In the genomic region with DNA sequence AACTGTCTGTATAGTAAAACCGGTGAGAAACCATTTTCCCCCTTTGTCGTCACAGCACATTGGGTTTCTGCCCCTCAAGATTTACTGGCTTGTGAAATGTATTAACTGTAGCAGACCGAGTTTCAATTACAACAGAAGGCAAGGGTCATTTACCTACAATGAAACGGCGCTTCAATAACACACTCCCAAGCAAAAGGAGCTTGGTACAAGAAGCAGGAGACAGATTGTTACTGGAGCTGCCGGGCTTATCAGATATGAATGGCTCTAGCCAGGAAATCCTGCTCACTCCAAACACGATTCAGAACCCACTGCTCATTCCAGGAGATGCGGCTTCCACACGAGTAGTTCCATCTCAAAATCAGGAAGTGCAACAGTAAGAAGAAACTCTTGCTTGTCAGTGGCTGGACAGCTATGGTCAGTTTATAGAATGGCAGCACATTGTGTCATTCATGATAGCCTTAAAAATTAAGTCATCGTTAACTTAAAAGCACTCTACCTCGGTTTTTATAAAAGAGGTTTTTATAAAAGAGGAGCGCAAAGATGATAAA, we compare ENCODE assay signal across 12 mouse cellular contexts. TPM values are rescaled to one million over a fixed set of nuclear protein-coding genes. Genes with fewer than 3 reads are reported as not detected.
DNase-seq lines count a peak whose midpoint lies in the region; ATAC-seq and TF ChIP-seq lines count a peak whose summit lies in the region.
"Had no signal": no experiment of that assay in that cellular context is flagged by ENCODE, and none has a peak within 500 bp of the region (broad histone marks: within the 10 kb centered on the region; RNA-seq: fewer than 3 reads in every experiment).

No protein-coding gene starts in this region.

- H3K9me3 ChIP-seq in forebrain, postnatal 0 days (ENCODE audit: low read length): no peaks in the 10 kb centered on the region
- H3K9me3 ChIP-seq in forebrain, embryonic 12.5 days: no peaks in the 10 kb centered on the region
- no peaks in the 10 kb centered on the region for H3K9me3 ChIP-seq in liver, postnatal 0 days (ENCODE audit: low read length)
- no peaks in the 10 kb centered on the region for H3K9me3 ChIP-seq in liver, embryonic 12.5 days (replicated peaks)
- H3K9me3 ChIP-seq in kidney, embryonic 15.5 days (replicated peaks): no peaks in the 10 kb centered on the region
- no peaks in the 10 kb centered on the region for H3K9me3 ChIP-seq in neural tube, embryonic 14.5 days (ENCODE audit: control insufficient read depth, low read length)
- H3K9me3 ChIP-seq: liver, embryonic 15.5 days had no signal

- no peaks in the 10 kb centered on the region for H3K36me3 ChIP-seq in forebrain, postnatal 0 days (ENCODE audit: insufficient read depth)
- H3K36me3 ChIP-seq in forebrain, embryonic 12.5 days (replicated peaks): no peaks in the 10 kb centered on the region
- H3K36me3 ChIP-seq in liver, postnatal 0 days (replicated peaks; ENCODE audit: insufficient read depth, low read length): no peaks in the 10 kb centered on the region
- H3K36me3 ChIP-seq in liver, embryonic 12.5 days: no peaks in the 10 kb centered on the region
- H3K36me3 ChIP-seq in kidney, embryonic 15.5 days: no peaks in the 10 kb centered on the region
- no peaks in the 10 kb centered on the region for H3K36me3 ChIP-seq in neural tube, embryonic 14.5 days (ENCODE audit: control insufficient read depth, insufficient read depth, low read length)
- H3K36me3 ChIP-seq: liver, embryonic 15.5 days had no signal

- intact Hi-C loops in gastrocnemius, adult 2 months (cut with DNase I): no loop called here

- 0 out of 2 replicates have a peak, but pooled peaks cover 10% of the 10 kb centered on the region for H3K4me1 ChIP-seq in forebrain, postnatal 0 days (ENCODE audit: insufficient read depth)
- peaks cover 32% of the 10 kb centered on the region for H3K4me1 ChIP-seq in forebrain, embryonic 12.5 days
- no peaks in the 10 kb centered on the region for H3K4me1 ChIP-seq in liver, postnatal 0 days (ENCODE audit: insufficient read depth)
- H3K4me1 ChIP-seq in liver, embryonic 12.5 days: no peaks in the 10 kb centered on the region
- H3K4me1 ChIP-seq in kidney, embryonic 15.5 days: peaks cover 27% of the 10 kb centered on the region
- peaks cover 6% of the 10 kb centered on the region; the same call in 1 of the 2 replicates for H3K4me1 ChIP-seq in neural tube, embryonic 14.5 days (ENCODE audit: control insufficient read depth, insufficient read depth, low read length)
- H3K4me1 ChIP-seq: liver, embryonic 15.5 days had no signal

- TF ChIP-seq CTCF in forebrain, postnatal 0 days (IDR thresholded peaks at IDR 0.05; ENCODE audit: low read depth): no peak
- no peak for TF ChIP-seq CTCF in liver, postnatal 0 days (IDR thresholded peaks at IDR 0.05; ENCODE audit: low read depth)
- no peak for TF ChIP-seq CTCF in gastrocnemius, adult 2 months (IDR thresholded peaks at IDR 0.05)

- H3K9ac ChIP-seq in forebrain, postnatal 0 days: no peak overlapping the region; the same call in 1 of the 2 replicates
- H3K9ac ChIP-seq in forebrain, embryonic 12.5 days: no peak overlapping the region
- H3K9ac ChIP-seq in liver, postnatal 0 days (replicated peaks): no peak overlapping the region
- H3K9ac ChIP-seq in liver, embryonic 12.5 days: no peak overlapping the region; the same call in 1 of the 2 replicates
- no peak overlapping the region for H3K9ac ChIP-seq in kidney, embryonic 15.5 days
- no peak overlapping the region; the same call in 1 of the 2 replicates for H3K9ac ChIP-seq in neural tube, embryonic 14.5 days (replicated peaks; ENCODE audit: low read depth, low read length)
- H3K9ac ChIP-seq: liver, embryonic 15.5 days had no signal

- no peak overlapping the region for H3K4me2 ChIP-seq in forebrain, postnatal 0 days (ENCODE audit: low read depth)
- H3K4me2 ChIP-seq in forebrain, embryonic 12.5 days: no peak overlapping the region
- peak overlapping the region; percentile 27; the same call in 1 of the 2 replicates for H3K4me2 ChIP-seq in liver, postnatal 0 days (ENCODE audit: low read depth, low read length)
- H3K4me2 ChIP-seq in liver, embryonic 12.5 days: no peak overlapping the region
- peak overlapping the region; percentile 39 for H3K4me2 ChIP-seq in kidney, embryonic 15.5 days
- no peak overlapping the region for H3K4me2 ChIP-seq in neural tube, embryonic 14.5 days (ENCODE audit: low read depth, low read length)
- H3K4me2 ChIP-seq: liver, embryonic 15.5 days; midbrain, embryonic 11.5 days had no signal

- TF ChIP-seq EP300 in liver, postnatal 0 days (IDR thresholded peaks at IDR 0.05; ENCODE audit: low read depth): no peak

- DNase-seq in forebrain, postnatal 0 days: peak; percentile 34
- no peak for DNase-seq in liver, postnatal 0 days
- no peak for DNase-seq in gastrocnemius, adult 2 months
- DNase-seq in layer of hippocampus, adult 9-11 months: no peak
- DNase-seq: gastrocnemius, postnatal 25 days; right cerebral cortex, postnatal 25 days had no signal

- ATAC-seq in forebrain, postnatal 0 days: no peak
- no peak for ATAC-seq in forebrain, embryonic 12.5 days (ENCODE audit: low FRiP score)
- no peak for ATAC-seq in liver, postnatal 0 days
- ATAC-seq in liver, embryonic 12.5 days: no peak
- peak; percentile 53; the same call in 1 of the 2 replicates for ATAC-seq in kidney, embryonic 15.5 days (replicated peaks; ENCODE audit: low FRiP score)
- peak; percentile 19; the same call in 1 of the 2 replicates for ATAC-seq in neural tube, embryonic 14.5 days (ENCODE audit: low read depth)

- 30% methylated on average over 12 of the region's 12 CpGs for WGBS in forebrain, postnatal 0 days
- WGBS in forebrain, embryonic 12.5 days: 51% methylated on average over 12 of the region's 12 CpGs
- 28% methylated on average over 12 of the region's 12 CpGs for WGBS in liver, postnatal 0 days (ENCODE audit: insufficient replicate concordance)
- 33% methylated on average over 12 of the region's 12 CpGs for WGBS in liver, embryonic 12.5 days (ENCODE audit: insufficient replicate concordance)
- WGBS in kidney, embryonic 15.5 days: 19% methylated on average over 12 of the region's 12 CpGs
- WGBS in neural tube, embryonic 14.5 days: 26% methylated on average over 12 of the region's 12 CpGs

- H3K27me3 ChIP-seq in forebrain, postnatal 0 days (ENCODE audit: insufficient read depth, low read length): no peaks in the 10 kb centered on the region
- H3K27me3 ChIP-seq in forebrain, embryonic 12.5 days: no peaks in the 10 kb centered on the region
- H3K27me3 ChIP-seq in liver, postnatal 0 days (ENCODE audit: insufficient read depth, low read length): no peaks in the 10 kb centered on the region
- H3K27me3 ChIP-seq in liver, embryonic 12.5 days (replicated peaks): no peaks in the 10 kb centered on the region; the same call in 1 of the 2 replicates
- no peaks in the 10 kb centered on the region for H3K27me3 ChIP-seq in kidney, embryonic 15.5 days
- H3K27me3 ChIP-seq in neural tube, embryonic 14.5 days (ENCODE audit: control insufficient read depth, insufficient read depth, low read length): no peaks in the 10 kb centered on the region

- no peak overlapping the region for H3K4me3 ChIP-seq in forebrain, postnatal 0 days (ENCODE audit: low read depth, low read length)
- H3K4me3 ChIP-seq in forebrain, embryonic 12.5 days (replicated peaks): no peak overlapping the region
- no peak overlapping the region for H3K4me3 ChIP-seq in liver, postnatal 0 days (ENCODE audit: low read depth, low read length)
- no peak overlapping the region for H3K4me3 ChIP-seq in liver, embryonic 12.5 days
- H3K4me3 ChIP-seq in kidney, embryonic 15.5 days (replicated peaks): no peak overlapping the region
- H3K4me3 ChIP-seq in neural tube, embryonic 14.5 days (ENCODE audit: low read depth, low read length): no peak overlapping the region
- H3K4me3 ChIP-seq in gastrocnemius, adult 2 months: no peak overlapping the region; the same call in 1 of the 2 replicates
- H3K4me3 ChIP-seq: liver, embryonic 15.5 days had no signal

- peak overlapping the region; percentile 30; the same call in 1 of the 2 replicates for H3K27ac ChIP-seq in forebrain, postnatal 0 days (ENCODE audit: low read depth, low read length)
- no peak overlapping the region for H3K27ac ChIP-seq in forebrain, embryonic 12.5 days
- H3K27ac ChIP-seq in liver, postnatal 0 days (ENCODE audit: low read depth): no peak overlapping the region
- no peak overlapping the region for H3K27ac ChIP-seq in liver, embryonic 12.5 days
- peak overlapping the region; percentile 45 for H3K27ac ChIP-seq in kidney, embryonic 15.5 days
- peak overlapping the region; percentile 57; the same call in 1 of the 2 replicates for H3K27ac ChIP-seq in neural tube, embryonic 14.5 days (ENCODE audit: low read depth, low read length)
- no peak overlapping the region for H3K27ac ChIP-seq in gastrocnemius, adult 2 months
- H3K27ac ChIP-seq: liver, embryonic 15.5 days had no signal

RNA-seq across cellular contexts. Expression of a gene that starts 28.5 kb away (rescaled TPM):
- 50.2 and 64.7 TPM in 2 replicates for total RNA-seq in forebrain, postnatal 0 days (2014; rRNA removed)
- polyA plus RNA-seq in forebrain, postnatal 0 days (2015; fragmentation: Nextera tagmentation; extraction: Ambion mirVana): 47.7 and 48.7 TPM in 2 replicates
- 66.5 and 68.4 TPM in 2 replicates for polyA plus RNA-seq in forebrain, embryonic 12.5 days (2016; fragmentation: Nextera tagmentation; extraction: Ambion mirVana)
- 23.8 and 25.1 TPM in 2 replicates for polyA plus RNA-seq in liver, postnatal 0 days (2015; fragmentation: Nextera tagmentation; extraction: Ambion mirVana)
- 53.1 and 57.0 TPM in 2 replicates for polyA plus RNA-seq in liver, embryonic 12.5 days (2016; fragmentation: Nextera tagmentation; extraction: Ambion mirVana)
- 46.6 and 47.0 TPM in 2 replicates for polyA plus RNA-seq in kidney, embryonic 15.5 days (2015; fragmentation: Nextera tagmentation; extraction: Ambion mirVana)
- polyA plus RNA-seq in neural tube, embryonic 14.5 days (2014; fragmentation: Nextera tagmentation; extraction: Ambion mirVana): 46.6 and 47.2 TPM in 2 replicates
- total RNA-seq in gastrocnemius, adult 2 months (2021): 10 to 100 TPM; 13.7 to 14.5 TPM

RNA-seq across cellular contexts. Expression of a gene that starts 59.6 kb away (rescaled TPM):
- total RNA-seq in forebrain, postnatal 0 days (2014; rRNA removed): 75.8 and 103 TPM in 2 replicates
- polyA plus RNA-seq in forebrain, postnatal 0 days (2015; fragmentation: Nextera tagmentation; extraction: Ambion mirVana): 30.8 and 48.6 TPM in 2 replicates
- 63.9 and 64.1 TPM in 2 replicates for polyA plus RNA-seq in forebrain, embryonic 12.5 days (2016; fragmentation: Nextera tagmentation; extraction: Ambion mirVana)
- polyA plus RNA-seq in liver, postnatal 0 days (2015; fragmentation: Nextera tagmentation; extraction: Ambion mirVana): 17.3 and 19.7 TPM in 2 replicates
- 27.2 and 30.1 TPM in 2 replicates for polyA plus RNA-seq in liver, embryonic 12.5 days (2016; fragmentation: Nextera tagmentation; extraction: Ambion mirVana)
- polyA plus RNA-seq in kidney, embryonic 15.5 days (2015; fragmentation: Nextera tagmentation; extraction: Ambion mirVana): 75.0 and 75.9 TPM in 2 replicates
- 56.3 and 63.1 TPM in 2 replicates for polyA plus RNA-seq in neural tube, embryonic 14.5 days (2014; fragmentation: Nextera tagmentation; extraction: Ambion mirVana)
- 10 to 100 TPM; 28.4 to 29.3 TPM for total RNA-seq in gastrocnemius, adult 2 months (2021)

Comparison
In these comparisons a context has a peak if more than half of its experiments do, and no peak if none do; other contexts are left out.
1. H3K27ac ChIP-seq: peak in forebrain, postnatal 0 days (single experiment), kidney, embryonic 15.5 days (single experiment) and neural tube, embryonic 14.5 days (single experiment); none in forebrain, embryonic 12.5 days (single experiment), liver, postnatal 0 days (single experiment), liver, embryonic 12.5 days (single experiment) and gastrocnemius, adult 2 months (single experiment).
2. H3K4me2 ChIP-seq: peak in liver, postnatal 0 days (single experiment) and kidney, embryonic 15.5 days (single experiment); none in forebrain, postnatal 0 days (single experiment), forebrain, embryonic 12.5 days (single experiment), liver, embryonic 12.5 days (single experiment) and neural tube, embryonic 14.5 days (single experiment).
3. ATAC-seq: peak in kidney, embryonic 15.5 days (single experiment) and neural tube, embryonic 14.5 days (single experiment); none in forebrain, postnatal 0 days (single experiment), forebrain, embryonic 12.5 days (single experiment), liver, postnatal 0 days (single experiment) and liver, embryonic 12.5 days (single experiment).